Mouse (Mus musculus): ENCODE results near the gene Aldh3b2. TPM values are rescaled to one million over a fixed set of nuclear protein-coding genes. Genes with fewer than 3 reads are reported as not detected.
"Not testable (repeated sequence)": the region's sequence is repeated elsewhere in the genome, so short reads cannot be mapped to it uniquely, and the experiment has no call there.

Gene Aldh3b2
- polyA plus RNA-seq, 2 experiments = 14.5 to 28.1 TPM

DNA sequence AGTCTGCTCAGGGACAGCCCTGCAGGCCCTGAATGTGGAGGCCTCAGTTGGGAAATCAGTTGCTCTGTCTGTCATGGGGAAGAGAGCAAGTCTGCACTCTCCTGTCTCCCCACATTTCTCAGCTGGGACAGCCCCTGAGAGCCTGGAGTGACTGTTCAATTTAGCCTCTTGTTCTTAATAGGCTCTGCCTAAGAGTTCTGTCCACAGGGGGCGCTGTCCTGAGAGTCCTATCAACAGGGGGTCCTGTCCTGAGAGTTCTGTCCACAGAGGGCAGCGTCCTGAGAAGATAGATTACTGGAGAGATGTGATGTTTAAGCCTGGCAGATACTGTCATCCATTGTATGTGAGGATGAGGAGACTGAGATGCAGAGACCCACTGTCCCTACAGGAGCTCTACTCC is 9.7 kb upstream of the Aldh3b2 start:
- H3K27me3 ChIP-seq (ENCODE audit: control insufficient read depth, insufficient read depth, low read length) = no peaks in the 10 kb centered on the region
- 16% methylated on average over 2 of the region's 2 CpGs for WGBS

GRCm38 (mm10) chr19:3964030-3964429 is 8.1 kb upstream of the Aldh3b2 start:
- Histone ChIP-seq H3K27me3 (ENCODE audit: control insufficient read depth, insufficient read depth, low read length) (no peaks in the 10 kb centered on the region), H3K9ac (ENCODE audit: low read depth, low read length, severe bottlenecking) (no peak overlapping the region), H3K4me3 (replicated peaks; ENCODE audit: low read length) (no peak overlapping the region), H3K27ac (replicated peaks; ENCODE audit: low read depth, low read length) (no peak overlapping the region), H3K4me1 (ENCODE audit: control insufficient read depth, insufficient read depth, low read length) (no peaks in the 10 kb centered on the region), H3K9me3 (ENCODE audit: control insufficient read depth, low read length) (no peaks in the 10 kb centered on the region), H3K36me3 (ENCODE audit: control insufficient read depth, insufficient read depth, low read length) (no peaks in the 10 kb centered on the region), H3K4me2 (replicated peaks; ENCODE audit: low read depth, low read length, severe bottlenecking) (no peak overlapping the region)
- DNase-seq (ENCODE audit: low spot score) (no peak), ATAC-seq (ENCODE audit: low FRiP score, low read depth) (no peak)
- no peak for TF ChIP-seq POLR2A (IDR thresholded peaks at IDR 0.05; ENCODE audit: borderline replicate concordance, extremely low read depth, insufficient read depth, insufficient read length)
- 75% methylated on average over 4 of the region's 4 CpGs for WGBS

More for the DNA sequence above, 9.7 kb upstream of the Aldh3b2 start:
- Histone ChIP-seq H3K4me2 (replicated peaks; ENCODE audit: low read depth, low read length, severe bottlenecking) (no peak overlapping the region), H3K4me1 (ENCODE audit: control insufficient read depth, insufficient read depth, low read length) (no peaks in the 10 kb centered on the region), H3K4me3 (replicated peaks; ENCODE audit: low read length) (no peak overlapping the region), H3K9me3 (ENCODE audit: control insufficient read depth, low read length) (no peaks in the 10 kb centered on the region), H3K9ac (ENCODE audit: low read depth, low read length, severe bottlenecking) (no peak overlapping the region), H3K27ac (replicated peaks; ENCODE audit: low read depth, low read length) (no peak overlapping the region), H3K36me3 (ENCODE audit: control insufficient read depth, insufficient read depth, low read length) (no peaks in the 10 kb centered on the region)
- TF ChIP-seq POLR2A (IDR thresholded peaks at IDR 0.05; ENCODE audit: borderline replicate concordance, extremely low read depth, insufficient read depth, insufficient read length) = no peak
- DNase-seq (ENCODE audit: low spot score) (no peak), ATAC-seq (ENCODE audit: low FRiP score, low read depth) (no peak)

- Histone ChIP-seq H3K4me1 (ENCODE audit: control insufficient read depth, insufficient read depth, low read length) (no peaks in the 10 kb centered on the region), H3K36me3 (ENCODE audit: control insufficient read depth, insufficient read depth, low read length) (no peaks in the 10 kb centered on the region), H3K9me3 (ENCODE audit: control insufficient read depth, low read length) (no peaks in the 10 kb centered on the region), H3K9ac (ENCODE audit: low read depth, low read length, severe bottlenecking) (no peak overlapping the region), H3K27me3 (ENCODE audit: control insufficient read depth, insufficient read depth, low read length) (no peaks in the 10 kb centered on the region), H3K4me2 (replicated peaks; ENCODE audit: low read depth, low read length, severe bottlenecking) (no peak overlapping the region), H3K4me3 (replicated peaks; ENCODE audit: low read length) (no peak overlapping the region), H3K27ac (replicated peaks; ENCODE audit: low read depth, low read length) (no peak overlapping the region)
- ATAC-seq (ENCODE audit: low FRiP score, low read depth) (no peak), DNase-seq (ENCODE audit: low spot score) (no peak)
- WGBS = 73% methylated on average over 11 of the region's 11 CpGs
- no peak for TF ChIP-seq POLR2A (IDR thresholded peaks at IDR 0.05; ENCODE audit: borderline replicate concordance, extremely low read depth, insufficient read depth, insufficient read length)
Measured at GRCm38 (mm10) chr19:3966330-3967075, 5.6 kb upstream of the Aldh3b2 start.

GRCm38 (mm10) chr19:3967258-3967657 is 4.9 kb upstream of the Aldh3b2 start:
- H3K4me1 ChIP-seq (ENCODE audit: control insufficient read depth, insufficient read depth, low read length) = no peaks in the 10 kb centered on the region
- H3K9me3 ChIP-seq (ENCODE audit: control insufficient read depth, low read length) = no peaks in the 10 kb centered on the region
- no peak overlapping the region for H3K9ac ChIP-seq (ENCODE audit: low read depth, low read length, severe bottlenecking)
- WGBS = 48% methylated on average over 3 of the region's 3 CpGs
- no peak overlapping the region for H3K4me2 ChIP-seq (replicated peaks; ENCODE audit: low read depth, low read length, severe bottlenecking)
- no peak overlapping the region for H3K4me3 ChIP-seq (replicated peaks; ENCODE audit: low read length)
- DNase-seq (ENCODE audit: low spot score) (no peak), ATAC-seq (ENCODE audit: low FRiP score, low read depth) (no peak)
- no peaks in the 10 kb centered on the region for H3K36me3 ChIP-seq (ENCODE audit: control insufficient read depth, insufficient read depth, low read length)
- H3K27ac ChIP-seq (replicated peaks; ENCODE audit: low read depth, low read length) = no peak overlapping the region
- no peak for TF ChIP-seq POLR2A (IDR thresholded peaks at IDR 0.05; ENCODE audit: borderline replicate concordance, extremely low read depth, insufficient read depth, insufficient read length)
- no peaks in the 10 kb centered on the region for H3K27me3 ChIP-seq (ENCODE audit: control insufficient read depth, insufficient read depth, low read length)

GRCm38 (mm10) chr19:3974608-3975007 is 2.5 kb downstream of the Aldh3b2 start:
- not testable (repeated sequence) for H3K27me3 ChIP-seq (ENCODE audit: control insufficient read depth, insufficient read depth, low read length); DNase-seq (ENCODE audit: low spot score); H3K27ac ChIP-seq (replicated peaks; ENCODE audit: low read depth, low read length); H3K9ac ChIP-seq (ENCODE audit: low read depth, low read length, severe bottlenecking); ATAC-seq (ENCODE audit: low FRiP score, low read depth); H3K4me2 ChIP-seq (replicated peaks; ENCODE audit: low read depth, low read length, severe bottlenecking); H3K4me1 ChIP-seq (ENCODE audit: control insufficient read depth, insufficient read depth, low read length); H3K36me3 ChIP-seq (ENCODE audit: control insufficient read depth, insufficient read depth, low read length); H3K9me3 ChIP-seq (ENCODE audit: control insufficient read depth, low read length); H3K4me3 ChIP-seq (replicated peaks; ENCODE audit: low read length)
- 80% methylated on average over 6 of the region's 6 CpGs for WGBS

Data from limb, embryonic 14.5 days (tissue).